Mouse (Mus musculus) olfactory bulb, adult 2 months (tissue): ENCODE data around the gene Msgn1. TPM values are rescaled to one million over a fixed set of nuclear protein-coding genes. Genes with fewer than 3 reads are reported as not detected.

Experiments
- H3K27ac ChIP-seq: fragments of 200-500 bp; 2 replicates; pipeline ENCODE4 v1.5.1; 2012; ENCODE audit warnings: low read depth, low read length; ENCODE audit not compliant: insufficient read depth
- H3K4me1 ChIP-seq: fragments of 200-500 bp; 2 replicates; pipeline ENCODE4 v1.6.1; 2012; ENCODE audit warnings: low read length; ENCODE audit not compliant: control insufficient read depth, insufficient read depth
- H3K4me3 ChIP-seq: fragments of 200-500 bp; 2 replicates; pipeline ENCODE4 v1.5.1; 2012; ENCODE audit warnings: mild to moderate bottlenecking, low read depth, low read length, moderate library complexity; ENCODE audit not compliant: insufficient read depth
- CTCF ChIP-seq: fragments of 200-500 bp; IDR thresholded peaks from 2 replicates; pipeline ENCODE4 v1.5.1; 2012; ENCODE audit warnings: low read depth, mild to moderate bottlenecking, low read length, moderate library complexity; ENCODE audit not compliant: insufficient read depth
- POLR2A ChIP-seq: fragments of 200-500 bp; IDR thresholded peaks from 2 replicates; pipeline ENCODE4 v1.6.1; 2012; ENCODE audit warnings: mild to moderate bottlenecking, low read depth, low read length, moderate library complexity; ENCODE audit not compliant: insufficient read depth
- WGBS: fragments of 180-500 bp; shearing (Covaris S2); methylation state at CpG from one replicate; pipeline ENCODE4 v1.1.7; 2018; 5-methylcytosine and 5-hydroxymethylcytosine counted together
- polyA plus RNA-seq: library from polyadenylated mRNA; stranded (reverse); fragments of >200 nt; gene quantifications from 2 replicates; pipeline ENCODE4 v1.2.4, GENCODE M21; 2012; ENCODE audit warnings: low replicate concordance; ENCODE audit not compliant: missing spikeins, insufficient read depth, insufficient read length

Msgn1 gene
- polyA plus RNA-seq, 1 experiment: not detected

DNA sequence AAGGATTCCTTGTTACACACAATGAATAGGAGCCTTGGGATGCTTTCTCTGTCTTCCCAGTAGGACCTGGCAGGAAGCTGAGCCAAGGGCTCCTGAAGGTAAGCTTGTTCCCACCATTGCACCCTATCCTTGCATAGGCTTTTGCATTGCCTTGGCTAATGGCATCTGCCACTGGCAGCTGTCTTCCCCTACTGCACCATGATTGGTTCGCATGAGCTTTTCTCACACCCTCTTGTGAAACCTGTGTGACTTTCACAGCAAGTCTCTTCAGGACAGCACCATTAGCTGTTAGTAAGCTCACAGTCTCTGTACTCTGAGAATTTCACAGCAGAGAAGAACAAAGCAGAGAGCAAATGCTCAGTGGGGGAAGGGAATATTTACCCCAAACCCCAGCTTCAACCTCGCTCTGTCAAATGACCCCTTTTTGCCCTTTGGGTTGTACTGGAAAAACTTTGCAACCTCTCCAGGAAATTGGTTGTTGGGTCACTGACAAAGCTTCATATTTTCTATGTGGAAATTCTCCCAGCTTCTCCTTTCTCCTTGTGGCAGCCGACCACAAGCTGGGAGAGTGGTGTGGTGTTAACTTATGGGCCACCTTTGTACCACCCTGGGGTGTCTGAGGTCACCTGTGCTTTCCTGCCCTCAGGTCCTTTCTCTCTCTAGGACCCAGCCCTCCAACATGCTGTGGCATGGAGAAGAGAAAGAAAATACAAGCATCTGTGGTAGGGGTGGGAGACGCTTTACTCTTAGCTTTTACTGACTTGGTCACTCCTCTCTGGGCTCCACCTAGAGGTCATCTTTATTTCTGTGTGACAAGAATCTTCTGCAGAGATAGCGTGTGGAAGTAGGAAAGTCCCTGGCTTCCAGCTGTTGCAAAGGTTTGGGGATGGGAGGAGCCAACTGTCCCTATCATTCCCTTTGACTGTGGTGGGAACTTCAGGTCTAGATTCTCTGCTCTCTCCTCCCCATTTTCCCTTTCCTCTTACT is 31.1 kb downstream of the Msgn1 start:
- WGBS: 63% methylated on average over 5 of the region's 5 CpGs
- Histone ChIP-seq H3K27ac (no peak overlapping the region), H3K4me1 (no peaks in the 10 kb centered on the region), H3K4me3 (no peak overlapping the region)
- no peak for TF ChIP-seq CTCF
- no peak for TF ChIP-seq POLR2A

DNA sequence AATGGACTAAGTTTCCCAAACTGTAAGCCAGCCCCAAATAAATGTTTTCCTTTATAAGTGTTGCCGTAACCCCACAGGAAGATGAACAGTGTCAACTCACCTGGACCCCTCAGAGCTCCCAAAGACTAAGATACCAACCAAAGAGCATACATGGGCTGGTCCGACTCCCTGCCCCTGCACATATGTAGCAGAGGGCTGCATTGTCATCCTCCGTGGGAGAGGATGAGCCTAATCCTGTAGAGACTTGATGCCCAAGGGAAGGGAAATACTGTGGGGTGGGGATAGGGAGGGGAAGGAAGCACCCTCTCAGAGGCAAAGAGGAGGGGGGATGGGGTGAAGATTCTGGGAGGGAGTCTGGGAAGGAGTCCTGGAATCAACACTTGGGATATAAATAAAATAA is 50.1 kb downstream of the Msgn1 start:
- 90% methylated on average over 3 of the region's 3 CpGs for WGBS
- no peak for TF ChIP-seq POLR2A
- no peak for TF ChIP-seq CTCF
- Histone ChIP-seq H3K27ac (no peak overlapping the region), H3K4me1 (no peaks in the 10 kb centered on the region), H3K4me3 (no peak overlapping the region)

Other genes starting within 250 kb of the Msgn1 start
- gene Kcns3, start 57.9 kb downstream of the Msgn1 start, polyA plus RNA-seq: not detected in 2 replicates
- gene Gen1, start 56.8 kb upstream of the Msgn1 start, polyA plus RNA-seq: not detected in 2 replicates
- not detected in 2 replicates for gene Smc6, start 56.9 kb upstream of the Msgn1 start, polyA plus RNA-seq
- gene Vsnl1, start 227.6 kb upstream of the Msgn1 start, polyA plus RNA-seq: 181 TPM in 1 of 2 replicates, not detected in the other
- not detected in 2 replicates for gene Rad51ap2, start 247.1 kb upstream of the Msgn1 start, polyA plus RNA-seq